Mouse (Mus musculus) neutrophil, adult 5-6 weeks (primary cell): Measurements from ENCODE around the gene Psg27. TPM values are rescaled to one million over a fixed set of nuclear protein-coding genes. Genes with fewer than 3 reads are reported as not detected.
"Not testable (repeated sequence)": the region's sequence is repeated elsewhere in the genome, so short reads cannot be mapped to it uniquely, and the experiment has no call there.

Experiments used
- ATAC-seq: fragments of 151-379, 151-347 bp; 2 replicates; pipeline ENCODE4 v1.8.0; 2017; ENCODE audit warnings: mild to moderate bottlenecking, moderate TSS enrichment; ENCODE audit not compliant: insufficient number of reproducible peaks, poor library complexity, low FRiP score, severe bottlenecking; ENCODE audit errors: extremely low read depth
- total RNA-seq: library from RNA; stranded (forward); fragments of 200-1000 nt; gene quantifications from 2 replicates; pipeline ENCODE4 v1.2.3, GENCODE M21; 2017

Psg27 gene
- total RNA-seq = not detected in 2 replicates

- no peak for ATAC-seq
Observed at GRCm38 (mm10) chr7:18567205-18567604, at the start of gene Psg27. TSS of gene Psg27 (minus strand) at chr7:18567305.

GRCm38 (mm10) chr7:18616401-18616800, 49.3 kb upstream of the Psg27 start, which contains the start of gene Psg23:
TSS of gene Psg23 (minus strand) at chr7:18616501.
- ATAC-seq = not testable (repeated sequence)

- ATAC-seq = no peak
Observed at GRCm38 (mm10) chr7:18559850-18560249, 7.3 kb downstream of the Psg27 start.

- ATAC-seq = not testable (repeated sequence)
Observed at GRCm38 (mm10) chr7:18555751-18556150, 11.4 kb downstream of the Psg27 start.

- ATAC-seq = no peak
Observed at GRCm38 (mm10) chr7:18533420-18533819, 33.7 kb downstream of the Psg27 start.

- no peak for ATAC-seq
Observed at GRCm38 (mm10) chr7:18532169-18532568, 34.9 kb downstream of the Psg27 start, which contains the start of gene Psg25. TSS of gene Psg25 (minus strand) at chr7:18532269.

GRCm38 (mm10) chr7:18524668-18525067, 42.4 kb downstream of the Psg27 start:
- ATAC-seq = no peak

- ATAC-seq = not testable (repeated sequence)
Observed at GRCm38 (mm10) chr7:18512848-18513247, 54.3 kb downstream of the Psg27 start.

GRCm38 (mm10) chr7:18512417-18512816, 54.7 kb downstream of the Psg27 start:
- not testable (repeated sequence) for ATAC-seq

- ATAC-seq = no peak
Observed at GRCm38 (mm10) chr7:18511479-18511878, 55.6 kb downstream of the Psg27 start.

Other genes with a start within 250 kb of the Psg27 start
- gene Psg18, start 212.3 kb downstream of the Psg27 start, total RNA-seq = not detected in 2 replicates
- gene Psg28, start 135.3 kb downstream of the Psg27 start, total RNA-seq = not detected in 2 replicates
- not detected in 2 replicates for gene Psg26, start 83.1 kb downstream of the Psg27 start, total RNA-seq
- not detected in 2 replicates for gene Psg25, start 35.0 kb downstream of the Psg27 start, total RNA-seq
- gene Psg23, start 49.2 kb upstream of the Psg27 start, total RNA-seq = not detected in 2 replicates
- not detected in 2 replicates for gene Psg21, start 89.4 kb upstream of the Psg27 start, total RNA-seq
- not detected in 2 replicates for gene Psg20, start 118.9 kb upstream of the Psg27 start, total RNA-seq
- gene Psg22, start 150.8 kb upstream of the Psg27 start, total RNA-seq = not detected in 2 replicates
- gene Psg19, start 231.2 kb upstream of the Psg27 start, total RNA-seq = not detected in 2 replicates